Mouse (Mus musculus) ES-Bruce4 (cell line): Measurements from ENCODE around the gene Cpe. TPM values are rescaled to one million over a fixed set of nuclear protein-coding genes. Genes with fewer than 3 reads are reported as not detected.

Experiments used
- H3K27ac ChIP-seq: 2 replicates; pipeline ENCODE4 v1.5.1; 2012; ENCODE audit warnings: low read length, inconsistent platforms; ENCODE audit not compliant: insufficient read depth
- H3K27me3 ChIP-seq: 2 replicates; pipeline ENCODE4 v1.6.1; 2012; ENCODE audit warnings: mild to moderate bottlenecking, low read length, inconsistent platforms; ENCODE audit not compliant: control insufficient read depth, poor library complexity, insufficient read depth, severe bottlenecking
- H3K36me3 ChIP-seq: 2 replicates; pipeline ENCODE4 v1.6.1; 2012; ENCODE audit warnings: inconsistent platforms, mild to moderate bottlenecking, low read length, moderate library complexity; ENCODE audit not compliant: control insufficient read depth, poor library complexity, insufficient read depth, severe bottlenecking
- H3K4me1 ChIP-seq: one replicate; pipeline ENCODE4 v1.8.1; 2011; ENCODE audit warnings: low read length; ENCODE audit not compliant: control insufficient read depth, insufficient read depth
- H3K4me3 ChIP-seq: 2 replicates; pipeline ENCODE4 v1.5.1; 2011; ENCODE audit warnings: low read depth, mild to moderate bottlenecking, low read length
- H3K9ac ChIP-seq: 2 replicates; pipeline ENCODE4 v1.6.1; 2012; ENCODE audit warnings: low read depth, mild to moderate bottlenecking, inconsistent platforms; ENCODE audit not compliant: poor library complexity, severe bottlenecking
- H3K9me3 ChIP-seq: replicated peaks from 2 replicates; pipeline ENCODE4 v1.6.1; 2012; ENCODE audit warnings: mild to moderate bottlenecking, low read length, inconsistent platforms; ENCODE audit not compliant: control insufficient read depth, poor library complexity, insufficient read depth, severe bottlenecking
- CTCF ChIP-seq: IDR thresholded peaks from one replicate; pipeline ENCODE4 v1.8.1; 2011; ENCODE audit warnings: low read depth, low read length
- EP300 ChIP-seq: IDR thresholded peaks from 2 replicates; pipeline ENCODE4 v1.6.1; 2011; ENCODE audit warnings: low read depth, low read length; ENCODE audit not compliant: insufficient read depth
- POLR2A ChIP-seq: IDR thresholded peaks from one replicate; pipeline ENCODE4 v1.8.1; 2011; ENCODE audit warnings: low read length; ENCODE audit not compliant: insufficient read depth
- polyA plus RNA-seq: library from polyadenylated mRNA; stranded (reverse); fragments of >200 nt; gene quantifications from 2 replicates; pipeline ENCODE4 v1.2.4, GENCODE M21; 2011; ENCODE audit warnings: low read depth; ENCODE audit not compliant: missing spikeins, insufficient read depth, insufficient read length

Cpe gene
- polyA plus RNA-seq, 1 experiment: 24.7 TPM

GRCm38 (mm10) chr8:64733271-64733943 lies 40.6 kb upstream of the Cpe start, which contains the start of gene Msmo1:
Msmo1 (minus strand) TSS chr8:64733792.
- no peaks in the 10 kb centered on the region for H3K9me3 ChIP-seq
- peak within 1 kb of the TSS; percentile 91 for H3K9ac ChIP-seq
- no peaks in the 10 kb centered on the region for H3K27me3 ChIP-seq
- peak within 1 kb of the TSS; percentile 88 for H3K4me3 ChIP-seq
- peaks cover 28% of the 10 kb centered on the region for H3K36me3 ChIP-seq
- H3K27ac ChIP-seq: peak within 1 kb of the TSS; percentile 71
- H3K4me1 ChIP-seq: no peaks in the 10 kb centered on the region
- TF ChIP-seq POLR2A (peak; percentile 85), EP300 (no peak; the same call in 1 of the 2 replicates), CTCF (no peak)

- TF ChIP-seq EP300 (no peak), POLR2A (no peak)
- H3K4me1 ChIP-seq: no peaks in the 10 kb centered on the region
- H3K36me3 ChIP-seq: peaks cover 36% of the 10 kb centered on the region
- peak overlapping the region; percentile 91 for H3K9ac ChIP-seq
- peak overlapping the region; percentile 88 for H3K4me3 ChIP-seq
- H3K27ac ChIP-seq: peak overlapping the region; percentile 71
- H3K27me3 ChIP-seq: no peaks in the 10 kb centered on the region
- no peaks in the 10 kb centered on the region for H3K9me3 ChIP-seq
Observed at GRCm38 (mm10) chr8:64732596-64732995, 39.7 kb upstream of the Cpe start.

GRCm38 (mm10) chr8:64728156-64728555 lies 35.3 kb upstream of the Cpe start:
- Histone ChIP-seq H3K4me1 (no peaks in the 10 kb centered on the region), H3K27me3 (no peaks in the 10 kb centered on the region), H3K27ac (peak overlapping the region; percentile 11; the same call in 1 of the 2 replicates), H3K9me3 (no peaks in the 10 kb centered on the region), H3K36me3 (peaks cover 80% of the 10 kb centered on the region), H3K4me3 (no peak overlapping the region), H3K9ac (no peak overlapping the region)
- TF ChIP-seq CTCF (no peak), POLR2A (no peak), EP300 (no peak)

GRCm38 (mm10) chr8:64726190-64726695 lies 33.4 kb upstream of the Cpe start:
- Histone ChIP-seq H3K9me3 (no peaks in the 10 kb centered on the region), H3K4me1 (no peaks in the 10 kb centered on the region), H3K27me3 (no peaks in the 10 kb centered on the region), H3K4me3 (no peak overlapping the region), H3K27ac (no peak overlapping the region), H3K9ac (no peak overlapping the region), H3K36me3 (peaks cover 96% of the 10 kb centered on the region)
- TF ChIP-seq POLR2A (no peak), EP300 (no peak), CTCF (no peak)

GRCm38 (mm10) chr8:64723206-64723605 lies 30.4 kb upstream of the Cpe start:
- Histone ChIP-seq H3K4me1 (no peaks in the 10 kb centered on the region), H3K9me3 (no peaks in the 10 kb centered on the region), H3K4me3 (no peak overlapping the region), H3K27me3 (no peaks in the 10 kb centered on the region), H3K27ac (no peak overlapping the region), H3K9ac (no peak overlapping the region), H3K36me3 (peaks cover 97% of the 10 kb centered on the region)
- TF ChIP-seq CTCF: no peak
- TF ChIP-seq EP300: no peak
- TF ChIP-seq POLR2A: no peak

GRCm38 (mm10) chr8:64717868-64718267 lies 25.0 kb upstream of the Cpe start:
- H3K27me3 ChIP-seq: no peaks in the 10 kb centered on the region
- no peak overlapping the region for H3K4me3 ChIP-seq
- no peak overlapping the region for H3K9ac ChIP-seq
- no peaks in the 10 kb centered on the region for H3K9me3 ChIP-seq
- no peaks in the 10 kb centered on the region for H3K4me1 ChIP-seq
- no peak overlapping the region for H3K27ac ChIP-seq
- peaks cover 63% of the 10 kb centered on the region for H3K36me3 ChIP-seq
- no peak for TF ChIP-seq POLR2A
- no peak for TF ChIP-seq EP300
- TF ChIP-seq CTCF: peak; percentile 73
